Mouse (Mus musculus): ENCODE data around the gene Asl.

- no peak for TF ChIP-seq EP300 (IDR thresholded peaks at IDR 0.05; ENCODE audit: insufficient read depth, low read depth, low read length)
- no peak for TF ChIP-seq CTCF (IDR thresholded peaks at IDR 0.05)
- no peak for TF ChIP-seq POLR2A (IDR thresholded peaks at IDR 0.05; ENCODE audit: insufficient read depth, low read depth, low read length)
Measured at GRCm38 (mm10) chr5:130073026-130073425, 44.0 kb upstream of the Asl start, which contains the start of gene Tpst1.

Data from heart, adult 2 months (tissue).